Mouse (Mus musculus) G1E (cell line): ENCODE measurements around the gene Mthfr. TPM values are rescaled to one million over a fixed set of nuclear protein-coding genes. Genes with fewer than 3 reads are reported as not detected.

Experiments
- ATAC-seq: 2 replicates; pipeline ENCODE4 v1.8.0; 2016; ENCODE audit warnings: mild to moderate bottlenecking; ENCODE audit not compliant: insufficient number of reproducible peaks, poor library complexity, low FRiP score, severe bottlenecking; ENCODE audit errors: extremely low read depth
- DNase-seq: peaks from one replicate; pipeline ENCODE4 v3.0.0; 2012; ENCODE audit warnings: low spot score
- H3K27me3 ChIP-seq: 2 replicates; pipeline ENCODE4 v1.6.1; 2012; ENCODE audit warnings: mild to moderate bottlenecking, low read length, inconsistent platforms; ENCODE audit not compliant: insufficient read depth
- H3K36me3 ChIP-seq: replicated peaks from 2 replicates; pipeline ENCODE3; 2012; ENCODE audit warnings: mild to moderate bottlenecking, inconsistent platforms
- H3K4me1 ChIP-seq: 2 replicates; pipeline ENCODE4 v1.6.1; 2012; ENCODE audit warnings: low read depth, low read length, inconsistent platforms, mixed read lengths; ENCODE audit not compliant: insufficient read depth
- H3K4me3 ChIP-seq: 2 replicates; pipeline ENCODE4 v1.5.1; 2012; ENCODE audit warnings: low read depth, mild to moderate bottlenecking, inconsistent platforms, low read length, moderate library complexity, mixed read lengths
- H3K9me3 ChIP-seq: replicated peaks from 2 replicates; pipeline ENCODE4 v1.6.1; 2012; ENCODE audit warnings: inconsistent platforms
- CTCF ChIP-seq: IDR thresholded peaks from 2 replicates; pipeline ENCODE4 v1.5.1; 2012; ENCODE audit warnings: low read depth, low read length, inconsistent platforms, mixed read lengths
- GATA1 ChIP-seq: IDR thresholded peaks from 2 replicates; pipeline ENCODE4 v1.6.1; 2012; ENCODE audit warnings: borderline replicate concordance, low read length, inconsistent platforms, mixed read lengths
- GATA2 ChIP-seq: IDR thresholded peaks from 2 replicates; pipeline ENCODE4 v1.6.1; 2012; ENCODE audit warnings: low read depth, low read length, inconsistent platforms, borderline replicate concordance
- POLR2AphosphoS5 ChIP-seq: IDR thresholded peaks from 2 replicates; pipeline ENCODE4 v1.6.1; 2012; ENCODE audit warnings: low read depth, low read length, inconsistent platforms; ENCODE audit not compliant: insufficient replicate concordance
- TAL1 ChIP-seq: conservative IDR thresholded peaks from 2 replicates; pipeline ENCODE4 v1.6.1; 2012; ENCODE audit warnings: low read depth, low read length, inconsistent platforms, mixed read lengths
- polyA plus RNA-seq: library from polyadenylated mRNA; stranded (reverse); fragments of >175 nt; gene quantifications from 2 replicates; pipeline ENCODE4 v1.2.3, GENCODE M21; 2012
- total RNA-seq, 2 experiments: library from RNA; stranded (forward) in 1 of 2; stranded (reverse) in 1 of 2; fragments of 200-1000 nt in 1 of 2; fragments of >200 nt in 1 of 2; fragmentation: Nextera tagmentation in 1 of 2; gene quantifications; 2 replicates each; pipeline ENCODE4 v1.2.3; 2014 to 2017

Mthfr gene
- 7.0 and 12.5 TPM in 2 replicates for total RNA-seq (2014; fragmentation: Nextera tagmentation)
- total RNA-seq (2017): 7.3 and 9.4 TPM in 2 replicates
- 6.3 and 9.2 TPM in 2 replicates for polyA plus RNA-seq

GRCm38 (mm10) chr4:148038600-148039253 lies at the start of gene Mthfr, which contains the start of gene Clcn6:
Mthfr (plus strand) TSS chr4:148039077.
Clcn6 (minus strand) TSS chr4:148038821.
- peaks cover 49% of the 10 kb centered on the region for H3K4me1 ChIP-seq
- peak; percentile 95 for ATAC-seq

DNA sequence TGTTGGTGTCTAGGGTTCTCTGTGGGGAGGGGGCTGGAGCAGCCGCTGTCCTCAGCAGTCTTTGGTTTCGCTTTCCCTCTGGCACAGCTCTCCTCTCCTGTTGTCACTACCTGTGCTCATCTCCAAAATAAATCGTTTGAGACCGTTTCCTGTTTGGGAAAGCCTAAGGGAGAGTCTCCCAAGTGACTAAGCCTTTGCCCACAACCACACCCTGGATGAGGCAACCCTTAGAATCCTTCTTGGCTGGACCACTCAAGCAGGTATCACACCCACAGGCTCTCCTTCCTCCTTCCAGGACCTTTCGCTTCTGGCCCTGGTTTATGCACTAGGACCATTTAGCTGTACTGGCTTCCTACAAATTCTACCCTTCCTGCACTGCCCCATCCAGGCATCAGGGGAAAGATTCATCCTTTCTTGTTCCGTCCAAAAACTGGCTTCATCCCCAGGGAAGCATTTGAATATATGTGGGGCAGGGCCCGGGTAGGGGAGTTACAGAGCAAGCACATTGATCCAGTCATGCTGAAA lies 45.2 kb upstream of the Mthfr start:
- no peak for DNase-seq
- H3K4me3 ChIP-seq: no peak overlapping the region
- H3K4me1 ChIP-seq: no peaks in the 10 kb centered on the region
- no peaks in the 10 kb centered on the region for H3K36me3 ChIP-seq
- TF ChIP-seq POLR2AphosphoS5 (no peak), GATA2 (no peak), TAL1 (no peak), GATA1 (no peak), CTCF (no peak)
- ATAC-seq: no peak
- no peaks in the 10 kb centered on the region for H3K9me3 ChIP-seq
- no peaks in the 10 kb centered on the region for H3K27me3 ChIP-seq

More at GRCm38 (mm10) chr4:148038600-148039253, at the start of gene Mthfr, which contains the start of gene Clcn6:
- Histone ChIP-seq H3K9me3 (no peaks in the 10 kb centered on the region), H3K4me3 (peak within 1 kb of the TSS; percentile 92), H3K27me3 (no peaks in the 10 kb centered on the region), H3K36me3 (peaks cover 42% of the 10 kb centered on the region)
- TF ChIP-seq POLR2AphosphoS5 (no peak), GATA1 (no peak), CTCF (no peak), GATA2 (no peak), TAL1 (no peak)
- peak; percentile 99 for DNase-seq

DNA sequence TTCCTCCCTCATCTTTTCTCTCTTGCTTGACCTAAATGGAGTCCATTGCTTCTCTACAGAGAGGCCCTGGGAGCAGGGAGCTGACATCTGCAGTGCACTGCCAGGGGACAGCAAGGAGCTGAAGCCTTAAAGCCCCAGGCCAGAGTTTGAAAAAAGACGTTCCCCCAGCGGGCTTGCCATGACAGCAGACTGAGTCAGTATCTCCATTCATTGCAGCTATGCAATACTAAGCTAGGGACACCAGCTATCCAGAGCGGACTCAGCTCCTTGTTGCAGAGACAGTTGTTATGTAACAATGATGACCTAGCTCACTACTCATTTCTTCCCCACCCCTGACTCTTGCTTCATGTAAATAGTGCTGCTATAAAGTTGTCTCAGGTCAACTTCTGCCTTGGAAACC lies 43.6 kb upstream of the Mthfr start:
- no peaks in the 10 kb centered on the region for H3K36me3 ChIP-seq
- TF ChIP-seq CTCF: no peak
- no peak for TF ChIP-seq POLR2AphosphoS5
- TF ChIP-seq GATA1: no peak
- no peak for TF ChIP-seq TAL1
- H3K9me3 ChIP-seq: no peaks in the 10 kb centered on the region
- no peak for DNase-seq
- H3K4me1 ChIP-seq: no peaks in the 10 kb centered on the region
- no peaks in the 10 kb centered on the region for H3K27me3 ChIP-seq
- no peak overlapping the region for H3K4me3 ChIP-seq
- no peak for ATAC-seq

DNA sequence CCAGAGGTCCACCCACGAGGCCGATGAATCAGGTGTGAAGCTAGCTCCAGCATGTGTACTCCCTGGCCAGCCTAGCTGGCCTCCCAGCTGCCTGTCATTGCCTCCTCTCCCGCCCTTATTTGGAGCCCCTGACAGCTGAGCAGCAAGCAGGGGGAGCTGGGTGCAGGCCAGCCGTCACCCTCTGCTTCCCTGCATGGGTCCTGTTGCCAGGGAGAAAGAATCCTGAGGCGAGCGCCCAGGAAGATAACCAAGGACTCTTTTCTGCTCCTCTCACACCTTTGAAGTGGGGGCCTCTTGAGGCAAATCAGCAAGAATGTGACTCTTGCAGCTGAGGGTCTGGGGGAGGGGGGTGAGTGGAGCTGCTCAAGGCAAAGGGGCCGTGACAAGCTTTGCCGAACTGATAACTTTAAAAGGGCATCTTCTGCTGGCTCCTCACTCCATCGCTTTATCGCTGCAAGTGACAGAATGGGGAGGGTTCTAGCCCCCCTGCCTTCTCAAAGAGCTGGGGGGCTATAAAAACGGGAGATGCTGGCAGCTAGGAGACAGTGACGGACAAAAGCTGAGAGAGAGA lies 38.6 kb upstream of the Mthfr start, which contains the start of gene Nppa:
Nppa (plus strand) TSS at position 521 of the 571 bp plus-strand sequence.
- H3K4me1 ChIP-seq: no peaks in the 10 kb centered on the region
- no peaks in the 10 kb centered on the region for H3K9me3 ChIP-seq
- DNase-seq (no peak), ATAC-seq (no peak)
- H3K27me3 ChIP-seq: no peaks in the 10 kb centered on the region
- H3K36me3 ChIP-seq: peaks cover 26% of the 10 kb centered on the region
- H3K4me3 ChIP-seq: no peak within 1 kb of the TSS
- TF ChIP-seq TAL1: no peak
- TF ChIP-seq POLR2AphosphoS5: no peak
- TF ChIP-seq CTCF: no peak
- no peak for TF ChIP-seq GATA2
- no peak for TF ChIP-seq GATA1

GRCm38 (mm10) chr4:148001013-148001789 lies 37.7 kb upstream of the Mthfr start:
- Histone ChIP-seq H3K27me3 (no peaks in the 10 kb centered on the region), H3K4me3 (no peak overlapping the region), H3K9me3 (no peaks in the 10 kb centered on the region), H3K36me3 (peaks cover 36% of the 10 kb centered on the region), H3K4me1 (no peaks in the 10 kb centered on the region)
- DNase-seq (no peak), ATAC-seq (no peak)
- TF ChIP-seq GATA2 (no peak), CTCF (no peak), POLR2AphosphoS5 (no peak), GATA1 (no peak), TAL1 (no peak)
